Mouse (Mus musculus): ENCODE data around the gene Ubash3a.
A peak's percentile ranks its signal among the peaks of the same experiment; 100 is the strongest.
"Not testable (repeated sequence)": the region's sequence is repeated elsewhere in the genome, so short reads cannot be mapped to it uniquely, and the experiment has no call there.

Gene Ubash3a

DNA sequence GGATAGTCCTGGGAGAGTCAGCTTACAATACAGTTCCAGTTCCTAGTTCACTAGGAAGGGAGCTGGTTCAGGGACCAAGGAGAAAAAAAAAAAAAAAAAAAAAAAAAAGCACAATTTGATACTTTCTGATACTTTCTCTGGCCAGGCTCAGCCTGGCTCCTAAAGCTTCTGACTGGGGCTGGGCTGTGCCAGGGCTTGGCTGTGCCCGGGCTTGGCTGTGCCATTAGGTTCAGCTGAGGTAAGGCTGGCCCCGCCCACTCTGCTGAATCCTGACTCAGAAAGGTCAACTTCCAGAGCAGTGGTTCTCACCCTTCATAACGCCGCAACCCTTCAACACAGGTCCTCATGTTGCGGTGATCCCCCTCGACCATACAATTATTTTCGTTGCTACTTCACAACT is 52.8 kb downstream of the Ubash3a start:
- no peak for DNase-seq (ENCODE audit: low spot score in 2 of 2)

DNA sequence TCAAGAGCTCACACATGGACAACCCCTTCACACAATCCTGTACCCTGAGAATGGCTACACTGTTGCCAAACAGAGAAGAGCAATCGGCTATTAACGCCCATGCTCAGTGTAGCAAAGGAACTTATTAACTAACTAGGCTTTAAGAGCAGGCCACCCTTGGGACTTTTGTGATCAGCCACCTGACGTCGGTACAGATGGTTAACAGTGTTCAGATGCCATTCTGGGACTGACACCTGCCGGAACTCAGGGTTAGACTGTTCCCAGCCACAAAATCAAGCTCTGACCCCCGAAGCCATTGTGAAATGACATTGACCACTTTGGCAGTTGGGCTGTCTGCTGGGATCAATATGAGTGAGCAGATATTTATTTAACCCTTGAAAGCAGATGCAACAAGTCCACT is 53.7 kb downstream of the Ubash3a start:
- DNase-seq (ENCODE audit: low spot score in 2 of 2): no peak

DNA sequence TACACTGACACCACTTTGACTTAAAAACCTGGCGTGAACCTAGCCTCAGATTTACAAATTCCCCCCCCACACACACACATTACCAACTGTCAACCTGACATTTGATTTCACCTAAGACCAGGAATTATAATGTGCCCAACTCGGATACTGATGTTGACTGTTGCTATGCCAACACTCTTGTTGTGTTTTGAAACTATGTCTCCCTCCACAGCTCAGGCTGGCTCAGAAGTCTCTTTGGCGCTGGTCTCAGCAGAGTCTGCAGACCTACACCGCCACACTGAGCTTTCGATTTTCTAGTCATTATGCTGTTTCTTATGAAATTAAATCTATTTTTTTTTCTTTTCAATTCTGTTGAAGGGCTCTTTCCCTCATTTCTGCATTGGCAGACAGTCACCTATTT is 55.0 kb downstream of the Ubash3a start:
- no peak for DNase-seq (ENCODE audit: low spot score in 2 of 2)

DNA sequence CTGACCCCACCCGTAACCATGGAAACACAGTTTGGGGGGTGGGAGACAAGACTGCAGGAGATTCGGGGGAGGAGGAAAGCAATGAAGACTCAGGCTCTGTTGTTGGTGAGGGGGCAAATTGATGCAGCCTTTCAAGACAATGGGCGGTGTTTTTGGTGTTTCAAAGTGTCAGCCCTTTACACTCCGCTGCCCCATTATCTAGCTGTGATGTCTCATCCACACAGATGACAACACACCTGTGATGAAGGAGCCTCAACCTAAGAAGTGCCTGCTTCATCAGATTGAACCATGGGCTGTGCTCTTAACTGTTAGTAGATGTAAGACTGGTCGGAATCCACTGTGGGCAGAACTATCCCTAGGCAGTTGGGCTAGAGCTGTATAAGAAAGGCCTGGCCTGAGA is 56.1 kb downstream of the Ubash3a start:
- DNase-seq (ENCODE audit: low spot score in 2 of 2): no peak

DNA sequence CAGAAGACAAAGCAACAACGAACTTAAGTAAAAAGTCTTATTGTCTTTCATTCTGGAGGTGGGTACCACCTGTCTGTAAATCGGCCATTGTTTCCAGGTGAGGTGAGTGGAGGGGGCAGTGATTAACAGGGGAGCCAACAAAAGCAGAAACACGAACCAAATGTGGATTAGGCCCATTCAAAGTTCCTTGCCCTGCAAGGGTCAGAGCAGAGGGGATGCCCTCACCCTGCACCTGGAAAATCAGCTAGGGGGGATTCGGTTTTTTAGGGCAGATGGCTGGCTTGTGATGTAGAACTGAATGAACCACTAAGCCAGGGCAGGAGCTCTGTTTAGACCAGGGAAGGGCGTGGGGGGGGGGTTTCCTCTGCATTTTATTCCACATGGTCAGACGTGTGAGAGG is 56.7 kb downstream of the Ubash3a start:
- DNase-seq (ENCODE audit: low spot score in 2 of 2): no peak

DNA sequence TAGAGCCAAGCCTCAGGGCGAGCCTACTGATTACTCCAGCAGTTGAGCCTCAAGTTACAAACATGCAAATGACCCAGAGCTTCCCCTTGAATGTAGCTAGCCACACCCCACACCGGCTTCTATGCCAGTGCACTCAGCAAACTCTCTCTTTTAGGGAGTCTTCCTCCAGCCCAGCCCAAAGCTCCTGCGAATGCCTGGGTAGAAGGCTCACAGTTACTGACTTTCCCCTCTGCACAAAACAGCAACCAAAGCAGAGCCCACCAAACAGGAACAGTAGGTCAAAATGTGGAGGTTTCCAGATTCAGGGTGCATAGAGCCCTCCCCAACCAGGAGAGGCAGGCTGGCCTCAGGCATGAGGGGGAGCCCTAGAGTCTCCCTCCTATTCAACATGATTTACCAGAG is 57.5 kb downstream of the Ubash3a start:
- DNase-seq (ENCODE audit: low spot score in 2 of 2): no peak

DNA sequence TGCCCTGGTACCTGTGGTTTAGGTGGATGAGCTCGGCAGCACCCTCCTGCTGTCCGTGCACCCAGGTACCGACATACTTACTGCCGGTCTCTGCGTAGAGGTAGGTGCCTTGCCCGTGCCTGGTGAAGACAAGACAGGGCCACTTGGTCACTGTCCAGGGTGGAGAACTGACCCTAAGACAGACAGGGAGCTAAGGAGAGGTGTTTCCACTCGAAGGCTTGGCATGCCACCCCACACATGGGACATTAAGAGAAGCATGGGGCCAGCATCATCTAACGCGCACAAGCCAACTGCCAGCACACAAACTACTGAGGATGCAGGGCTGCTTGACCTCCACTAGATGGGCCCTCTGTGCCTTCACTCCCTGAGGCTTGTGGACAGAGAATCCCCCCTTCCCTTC is 58.2 kb downstream of the Ubash3a start:
- DNase-seq (ENCODE audit: low spot score in 2 of 2): no peak

DNA sequence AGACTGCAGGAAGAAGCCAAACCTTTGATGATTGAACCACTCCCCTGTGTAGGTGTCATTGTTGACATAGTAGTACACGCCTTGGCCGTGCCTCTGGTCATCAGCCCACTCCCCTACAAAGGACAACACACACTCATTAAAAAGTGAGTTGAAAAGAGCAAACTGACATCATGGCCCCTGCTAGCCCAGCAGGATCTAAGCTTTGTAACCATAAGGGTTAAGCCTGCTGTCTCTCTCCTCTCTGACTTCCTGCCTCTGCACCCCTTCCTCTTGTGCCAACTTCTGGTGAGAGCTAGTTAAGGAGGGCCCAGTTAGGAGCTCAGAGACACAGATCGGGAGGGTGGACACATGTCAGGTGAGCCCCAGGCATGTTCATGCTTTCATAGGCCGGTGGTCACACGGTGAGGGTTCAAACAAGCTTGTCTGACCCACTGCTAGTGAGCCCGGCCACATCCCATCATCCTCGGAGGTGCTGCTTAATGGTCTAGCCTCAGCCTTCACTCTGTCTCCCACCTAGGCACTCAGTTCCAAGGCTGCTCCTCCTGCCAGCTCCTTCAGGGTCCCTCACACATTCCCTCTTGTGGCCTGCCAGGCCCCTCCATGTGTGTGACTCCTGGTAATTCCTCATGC is 58.8 kb downstream of the Ubash3a start:
- DNase-seq (ENCODE audit: low spot score in 2 of 2): peak; percentile 55 to 63

DNA sequence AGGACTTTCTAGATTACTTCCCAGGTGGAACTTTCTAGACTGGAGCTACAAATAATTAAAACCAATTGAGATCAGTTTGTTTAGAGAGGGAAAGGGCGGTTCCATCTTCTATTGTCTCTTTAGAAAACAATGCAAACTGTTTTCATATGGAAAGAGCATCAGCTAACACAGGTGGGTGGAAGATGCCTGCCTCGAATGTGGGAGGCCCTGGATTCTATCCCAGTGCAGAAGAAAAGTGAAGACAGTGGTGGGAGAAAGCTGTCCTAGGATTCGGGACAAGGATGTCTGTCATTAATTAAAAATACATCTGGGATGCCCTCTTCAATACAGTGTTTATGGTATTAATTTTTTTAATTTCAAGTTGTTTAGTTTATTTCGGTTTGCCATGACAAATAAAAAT is 59.5 kb downstream of the Ubash3a start:
- DNase-seq (ENCODE audit: low spot score in 2 of 2): no peak

DNA sequence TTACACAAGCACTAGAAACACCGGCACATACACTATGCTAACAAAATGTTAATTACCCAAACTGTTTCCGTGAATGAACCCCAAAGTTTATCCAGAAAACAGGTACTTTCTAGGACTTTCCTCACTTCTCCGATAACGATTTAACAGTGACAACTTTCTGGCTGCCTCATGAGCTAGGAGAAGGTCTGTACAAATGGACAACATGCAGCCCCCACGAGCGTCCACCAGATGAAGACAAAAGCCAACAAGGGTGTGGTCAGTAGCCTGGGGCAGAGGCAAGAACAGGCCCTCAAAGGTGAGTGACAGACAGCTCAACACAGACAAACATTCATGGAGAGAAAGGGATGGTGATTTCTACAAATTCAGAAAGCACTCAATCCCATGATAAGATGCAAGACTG is 59.9 kb downstream of the Ubash3a start:
- no peak for DNase-seq (ENCODE audit: low spot score in 2 of 2)

DNA sequence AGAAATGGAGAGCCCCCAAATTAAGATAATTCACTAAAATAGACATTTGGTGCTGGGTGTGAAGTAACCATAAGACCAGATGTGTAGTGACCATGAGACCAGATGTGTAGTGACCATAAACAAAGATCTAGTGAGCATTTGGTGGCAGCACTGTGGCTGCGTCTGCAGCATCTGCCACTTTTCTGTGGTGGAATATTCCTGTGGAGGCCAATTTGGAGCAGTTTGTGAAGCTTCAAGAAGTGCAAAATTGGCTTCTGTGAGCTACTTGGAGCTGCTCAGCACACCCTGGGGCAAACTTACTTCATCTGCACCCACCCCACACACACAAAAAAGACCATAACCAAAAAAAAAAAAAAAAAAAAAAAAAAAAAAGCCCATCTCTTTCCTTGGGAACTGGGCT is 60.3 kb downstream of the Ubash3a start:
- no peak for DNase-seq (ENCODE audit: low spot score in 2 of 2)

DNA sequence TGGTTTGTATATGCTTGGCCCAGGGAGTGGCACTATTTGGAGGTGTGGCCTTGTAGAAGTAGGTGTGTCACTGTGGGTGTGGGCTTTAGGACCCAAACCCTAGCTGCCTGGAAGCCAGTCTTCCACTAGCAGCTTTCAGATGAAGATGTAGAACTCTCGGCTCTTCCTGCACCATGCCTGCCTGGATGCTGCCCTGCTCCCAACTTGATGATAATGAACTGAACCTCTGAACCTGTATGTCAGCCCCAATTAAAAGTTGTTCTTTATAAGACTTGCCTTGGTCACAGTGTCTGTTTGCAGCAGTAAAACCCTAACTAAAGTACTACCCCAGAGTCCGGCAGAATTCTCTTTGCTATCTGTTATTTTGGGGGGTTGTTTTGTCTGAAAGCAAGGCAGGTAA is 62.1 kb downstream of the Ubash3a start:
- no peak for DNase-seq (ENCODE audit: low spot score in 2 of 2)

DNA sequence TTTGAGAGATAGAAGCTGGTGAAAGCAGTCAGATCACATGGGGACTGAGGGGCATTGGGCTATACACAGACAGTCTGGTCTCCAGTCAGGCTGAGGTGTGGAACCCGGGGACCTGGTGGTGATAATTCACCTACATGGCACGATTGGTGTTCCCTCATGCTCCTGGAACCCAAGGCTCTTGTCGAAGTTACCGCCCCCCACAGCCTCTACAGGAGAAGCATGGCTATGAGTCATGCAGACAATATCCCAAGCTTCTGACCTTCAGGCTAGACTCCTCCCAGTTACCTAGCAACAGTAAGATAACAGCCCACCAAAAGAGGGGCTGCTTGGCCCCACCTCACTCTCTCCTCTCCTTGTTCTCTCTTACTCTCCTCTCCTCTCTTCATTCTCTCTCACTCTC is 62.6 kb downstream of the Ubash3a start:
- DNase-seq (ENCODE audit: low spot score in 2 of 2): no peak

DNA sequence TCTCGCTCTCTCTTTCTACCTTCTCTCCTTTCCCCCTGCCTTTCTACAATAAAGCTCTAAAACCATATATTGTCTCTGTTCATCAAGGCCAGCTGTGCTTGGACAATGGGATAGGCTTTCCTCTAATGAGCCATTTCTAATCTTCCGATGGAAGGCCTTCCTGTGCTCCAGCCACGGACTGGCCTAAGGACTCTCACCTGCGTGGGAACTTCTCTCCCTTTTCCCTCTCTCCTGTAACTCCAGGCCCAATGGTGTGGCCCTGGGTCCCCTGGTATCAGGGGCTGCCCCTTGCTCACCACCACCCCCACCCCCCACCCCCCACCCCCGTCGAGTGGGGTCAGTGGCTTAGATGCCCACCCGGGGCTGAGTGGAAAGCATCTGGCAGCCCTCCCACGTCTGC is 63.1 kb downstream of the Ubash3a start:
- not testable (repeated sequence) for DNase-seq (ENCODE audit: low spot score in 2 of 2)

DNA sequence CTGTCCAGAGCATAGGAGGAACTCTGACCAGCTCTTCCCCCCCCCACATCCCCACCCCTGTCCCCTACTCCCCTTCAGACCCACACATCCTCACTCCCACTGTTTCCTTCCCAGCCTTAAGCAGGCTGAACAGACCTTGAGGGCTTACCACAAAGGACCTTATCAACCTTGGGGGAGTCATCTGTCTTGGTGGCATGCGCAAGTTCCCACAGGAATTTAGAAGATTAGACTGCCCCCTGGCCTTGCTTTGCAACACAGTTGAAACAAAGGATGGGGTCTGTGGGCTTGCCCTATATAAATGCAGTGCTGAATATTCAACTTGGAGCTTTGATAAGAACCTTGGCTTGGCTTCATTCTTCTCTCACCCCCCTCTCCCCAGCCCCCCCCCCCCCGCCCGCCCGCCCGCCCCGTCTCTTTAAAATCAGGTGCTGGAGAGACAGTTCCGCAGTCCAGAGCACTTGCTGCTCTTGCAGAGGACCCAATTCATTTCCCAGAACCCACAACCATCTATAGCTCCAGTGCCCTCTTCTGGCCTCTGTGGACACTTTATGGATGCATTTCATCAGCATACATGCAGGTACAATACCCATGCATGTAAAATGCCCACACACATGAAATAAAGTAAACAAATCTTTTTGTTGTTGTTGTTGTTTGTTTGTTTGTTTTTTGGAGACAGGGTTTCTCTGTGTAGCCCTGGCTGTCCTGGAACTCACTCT is 63.6 kb downstream of the Ubash3a start:
- DNase-seq (ENCODE audit: low spot score in 2 of 2): no peak

DNA sequence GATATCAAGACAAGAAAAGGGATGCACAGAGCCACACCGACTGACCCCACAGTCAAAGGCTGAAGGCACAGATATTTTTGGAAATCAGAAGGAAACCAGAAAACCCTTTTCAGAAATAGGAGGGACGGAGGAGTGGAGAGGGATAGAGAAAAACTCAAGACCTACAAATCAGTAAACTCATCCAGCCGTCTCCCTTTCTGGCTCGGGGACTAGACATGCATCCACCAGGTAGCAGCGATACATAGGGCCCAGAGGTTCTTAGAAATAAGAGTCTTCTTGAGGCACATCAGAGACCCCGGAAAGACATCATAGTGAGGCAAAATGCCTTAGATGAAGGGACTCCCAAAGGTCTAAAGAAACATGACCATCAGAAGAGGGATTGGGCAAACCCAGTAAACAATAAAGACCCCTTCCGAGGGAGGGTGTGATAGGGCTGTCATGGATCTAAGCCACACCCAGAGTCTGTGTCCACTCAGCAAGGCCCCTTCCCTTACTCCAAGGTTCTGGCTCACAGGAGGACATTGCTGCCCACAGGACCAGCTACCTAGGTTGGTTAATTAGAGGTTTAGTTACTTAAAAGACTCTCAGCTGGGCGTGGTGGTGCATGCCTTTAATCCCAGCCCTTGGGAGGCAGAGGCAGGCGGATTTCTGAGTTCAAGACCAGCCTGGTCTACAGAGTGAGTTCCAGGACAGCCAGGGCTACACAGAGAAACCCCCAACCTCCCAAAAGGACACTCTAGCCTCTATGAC is 64.9 kb downstream of the Ubash3a start:
- DNase-seq (ENCODE audit: low spot score in 2 of 2): no peak

DNA sequence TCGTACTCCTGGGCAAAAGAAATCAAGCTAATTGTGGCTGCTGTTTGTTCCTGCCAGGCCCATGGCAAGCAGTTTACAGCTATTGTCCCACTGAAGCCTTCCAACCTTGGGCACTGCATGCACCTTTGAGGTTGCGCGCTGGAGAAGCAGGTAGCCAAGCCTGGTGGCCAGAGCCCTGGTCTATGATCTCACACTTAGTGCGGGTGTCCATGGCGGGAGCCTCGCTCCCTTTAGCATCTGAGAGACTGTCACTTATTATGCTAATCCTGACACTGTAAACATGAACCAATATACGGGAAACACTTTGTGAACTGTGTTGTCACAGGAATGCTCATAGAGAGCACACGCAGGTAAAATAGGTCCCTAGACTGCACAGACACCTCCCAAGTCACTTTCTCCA is 66.0 kb downstream of the Ubash3a start:
- DNase-seq (ENCODE audit: low spot score in 2 of 2): no peak

DNA sequence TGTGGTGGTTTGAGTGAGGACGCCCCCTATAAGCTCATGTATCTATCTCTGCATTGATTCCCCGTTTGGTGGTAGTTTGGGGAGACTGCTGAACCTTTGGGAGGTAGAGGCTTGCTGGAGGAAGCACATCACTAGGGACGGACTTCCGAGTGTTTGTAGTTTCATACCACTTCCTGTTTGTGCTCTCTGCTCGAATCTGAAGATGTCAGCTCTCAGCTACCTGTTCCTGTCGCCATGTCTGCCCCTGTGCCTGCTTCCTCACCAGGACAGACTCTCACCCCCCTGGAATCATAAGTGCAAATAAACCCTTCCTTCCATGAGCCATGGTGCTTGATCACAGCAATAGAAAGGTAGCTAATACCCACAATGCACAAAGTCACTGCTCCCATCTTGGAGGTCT is 67.5 kb downstream of the Ubash3a start:
- peak in 1 of 2 experiments; percentile 50 for DNase-seq (ENCODE audit: low spot score in 2 of 2)

DNA sequence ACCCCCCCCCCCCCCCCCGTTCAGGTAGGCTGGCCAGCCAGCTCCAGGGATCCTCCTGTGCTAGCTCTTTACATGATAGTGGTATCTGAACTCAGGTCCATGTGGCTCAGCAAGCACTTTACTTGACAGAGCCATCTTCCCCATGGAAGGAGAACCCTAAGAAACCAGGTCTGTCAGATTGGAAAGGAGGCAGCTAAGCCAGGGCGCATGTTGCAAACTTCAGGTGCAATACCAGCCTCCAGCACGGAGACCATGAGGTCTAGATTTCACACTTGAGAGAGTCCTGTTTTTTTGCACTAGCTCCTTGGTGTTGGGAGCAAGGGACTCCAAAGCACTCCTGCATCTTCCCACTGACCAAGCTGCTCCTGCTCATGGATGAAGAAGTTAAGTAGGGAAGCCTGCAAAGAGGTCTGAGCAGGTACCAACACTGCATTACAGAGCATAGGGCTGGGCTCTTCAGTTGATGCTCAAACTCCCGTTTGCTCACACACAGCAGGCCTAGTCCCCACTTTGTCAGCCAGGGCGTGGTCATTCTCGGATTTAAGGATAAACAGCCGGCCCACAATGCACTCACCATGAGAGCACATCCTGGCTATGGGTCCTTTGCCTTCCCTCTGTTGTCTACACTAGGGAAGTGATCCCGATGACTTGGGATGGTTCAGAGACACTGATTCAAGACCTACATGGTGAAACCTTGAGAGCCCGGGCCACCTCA is 68.7 kb downstream of the Ubash3a start:
- DNase-seq (ENCODE audit: low spot score in 2 of 2): no peak

DNA sequence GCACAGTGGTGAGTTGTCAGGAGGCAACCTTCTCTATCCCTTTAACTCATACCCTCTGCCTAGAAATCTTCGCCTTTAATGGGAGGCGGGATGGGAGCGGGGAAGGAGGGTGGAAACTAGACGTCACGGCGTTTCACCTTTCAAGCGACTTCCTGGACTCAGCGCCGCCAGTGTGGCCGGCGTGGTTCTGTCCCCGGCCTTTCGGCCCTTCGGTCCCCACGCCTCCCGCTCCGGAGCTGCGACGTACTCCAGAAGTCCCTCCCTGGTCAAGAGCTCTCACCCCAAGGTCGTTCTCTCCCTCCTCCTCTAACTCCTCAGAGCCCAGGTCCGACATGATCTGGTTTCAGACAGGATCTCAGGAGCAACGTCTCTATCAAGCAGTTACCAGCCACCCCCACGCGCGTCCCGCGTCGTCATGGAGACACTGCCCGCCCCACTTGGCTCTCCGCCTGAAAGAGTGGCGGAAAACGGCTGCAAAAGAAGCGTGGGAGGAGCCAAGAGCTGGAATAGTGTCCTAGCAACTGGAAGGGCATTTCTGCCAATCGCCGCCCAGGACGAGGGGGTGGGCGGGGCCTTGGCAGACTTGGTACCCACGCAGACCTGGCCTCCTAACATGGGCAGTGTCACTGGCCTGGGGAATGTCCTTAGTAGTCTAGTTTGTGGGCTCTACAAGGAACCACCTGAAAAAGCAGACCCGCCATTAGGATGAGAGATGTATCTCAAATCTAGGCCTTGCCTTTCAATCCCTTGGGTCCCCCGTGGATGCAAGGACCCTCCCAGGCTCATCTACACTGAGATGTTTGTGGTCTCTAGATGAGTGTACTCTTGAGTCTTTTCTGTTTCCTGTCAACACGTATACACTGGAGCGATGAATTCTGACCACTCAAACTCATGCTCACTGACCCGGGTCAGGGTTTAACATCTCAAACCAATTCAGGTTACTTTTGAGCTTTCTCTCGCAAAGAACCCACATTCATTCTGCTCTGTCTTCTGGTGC is 69.5 kb downstream of the Ubash3a start, which contains the start of gene Rsph1:
Gene Rsph1 (minus strand): TSS at position 462 of the 997 bp plus-strand sequence.
- peak; percentile 89 to 93 for DNase-seq (ENCODE audit: low spot score in 2 of 2)

DNA sequence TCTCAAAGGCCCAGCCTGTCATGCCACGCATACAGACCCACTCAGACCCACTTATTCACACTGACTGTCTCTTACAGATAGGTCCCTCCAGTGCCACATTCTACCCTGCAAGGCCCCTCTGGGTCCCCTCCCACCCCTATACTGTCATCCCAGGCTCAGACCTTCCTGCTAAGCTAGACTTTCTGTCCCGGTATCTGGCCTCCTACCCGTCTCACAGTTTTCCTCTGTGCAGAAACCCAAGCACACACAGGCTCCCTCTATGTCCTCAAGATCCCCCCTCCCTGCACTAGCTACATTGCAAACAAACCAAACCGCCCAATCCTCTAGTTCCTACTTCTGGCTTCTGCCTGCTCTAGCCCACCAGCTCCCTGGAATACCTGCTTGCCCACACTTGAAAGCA is 70.3 kb downstream of the Ubash3a start:
- no peak for DNase-seq (ENCODE audit: low spot score in 2 of 2)

All from thymus, postnatal 10 days (tissue).